In genomic region chr12:99224863-99225603, GRCm38 (mm10) we compare ENCODE assay signal across 9 mouse cellular contexts.
A peak's percentile ranks its signal among the peaks of the same experiment; 100 is the strongest.
DNase-seq lines count a peak whose midpoint lies in the region; ATAC-seq and TF ChIP-seq lines count a peak whose summit lies in the region.
"Had no signal": no experiment of that assay in that cellular context is flagged by ENCODE, and none has a peak within 500 bp of the region (broad histone marks: within the 10 kb centered on the region; RNA-seq: fewer than 3 reads in every experiment).

No protein-coding gene starts in this region.

- WGBS in intestine, embryonic 15.5 days = 67% methylated on average over 13 of the region's 13 CpGs

- no peak overlapping the region for H3K4me2 ChIP-seq in intestine, embryonic 15.5 days (replicated peaks)
- H3K4me2 ChIP-seq: lung, embryonic 15.5 days had no signal

- H3K9ac ChIP-seq in intestine, embryonic 15.5 days = no peak overlapping the region
- H3K9ac ChIP-seq: lung, embryonic 15.5 days had no signal

- DNase-seq in left cerebral cortex, adult 2 months (ENCODE audit: extremely low spot score in 1 of 2, low spot score in 2 of 2) = peak in 1 of 2 experiments; percentile 26
- no peak for DNase-seq in left cerebral cortex, postnatal 10 days (ENCODE audit: extremely low spot score in 1 of 2, low spot score in 2 of 2)
- peak; percentile 36 for DNase-seq in lung, postnatal 14 days
- peak; percentile 81 for DNase-seq in splenic B cell, adult 2 months (ENCODE audit: low read depth, low spot score)
- DNase-seq in testis, postnatal 14 days (ENCODE audit: low spot score) = no peak
- DNase-seq in cerebellum, postnatal 14 days = no peak

- TF ChIP-seq CTCF in left cerebral cortex, adult 2 months (IDR thresholded peaks at IDR 0.05) = no peak

- no peaks in the 10 kb centered on the region; the same call in 1 of the 2 replicates for H3K36me3 ChIP-seq in splenic B cell, adult 2 months (ENCODE audit: control insufficient read depth, insufficient read depth, low read length, poor library complexity, severe bottlenecking)
- no peaks in the 10 kb centered on the region for H3K36me3 ChIP-seq in intestine, embryonic 15.5 days
- H3K36me3 ChIP-seq: lung, embryonic 15.5 days had no signal

- no peak overlapping the region for H3K4me3 ChIP-seq in left cerebral cortex, adult 2 months
- no peak overlapping the region for H3K4me3 ChIP-seq in brown adipose tissue, adult 24 weeks (ENCODE audit: insufficient read depth, low read depth, low read length)
- H3K4me3 ChIP-seq in intestine, embryonic 15.5 days (replicated peaks) = no peak overlapping the region
- H3K4me3 ChIP-seq: lung, embryonic 15.5 days had no signal

- peak overlapping the region; percentile 47; the same call in 1 of the 2 replicates for H3K27ac ChIP-seq in left cerebral cortex, adult 2 months
- 0 out of 2 replicates have a peak overlapping the region, but pooled peaks have one; percentile 5 for H3K27ac ChIP-seq in brown adipose tissue, adult 24 weeks (replicated peaks; ENCODE audit: low read depth, low read length)
- no peak overlapping the region for H3K27ac ChIP-seq in intestine, embryonic 15.5 days
- H3K27ac ChIP-seq: lung, embryonic 15.5 days had no signal

- H3K9me3 ChIP-seq in intestine, embryonic 15.5 days = no peaks in the 10 kb centered on the region
- H3K9me3 ChIP-seq: lung, embryonic 15.5 days had no signal

- peaks cover 51% of the 10 kb centered on the region for H3K4me1 ChIP-seq in brown adipose tissue, adult 24 weeks (ENCODE audit: control insufficient read depth, insufficient read depth, insufficient read length, low read length)
- no peaks in the 10 kb centered on the region for H3K4me1 ChIP-seq in intestine, embryonic 15.5 days (replicated peaks)

- intact Hi-C loops in left cerebral cortex, adult 2 months (cut with DNase I) = no loop called here
- intact Hi-C loops in left cerebral cortex, postnatal 10 days (cut with DNase I) = no loop called here

- ATAC-seq in intestine, embryonic 15.5 days = no peak

- no peaks in the 10 kb centered on the region for H3K27me3 ChIP-seq in splenic B cell, adult 2 months (ENCODE audit: control insufficient read depth, insufficient read depth, low read length, poor library complexity, severe bottlenecking)
- no peaks in the 10 kb centered on the region for H3K27me3 ChIP-seq in intestine, embryonic 15.5 days (replicated peaks)
- H3K27me3 ChIP-seq: lung, embryonic 15.5 days had no signal

Comparison
In these comparisons a context has a peak if more than half of its experiments do, and no peak if none do; other contexts are left out.
1. DNase-seq: peak in lung, postnatal 14 days (single experiment) and splenic B cell, adult 2 months (single experiment); none in left cerebral cortex, postnatal 10 days (0 of 2), testis, postnatal 14 days (single experiment) and cerebellum, postnatal 14 days (0 of 2).